Mouse (Mus musculus) frontal cortex, postnatal 14 days (tissue): Measurements from ENCODE around the gene Gcdh.

ENCODE experiments used
- DNase-seq, 2 experiments: peaks; one replicate each; pipeline ENCODE4 v3.0.0; 2022; ENCODE audit warnings: low spot score in 2 of 2

Gene Gcdh

GRCm38 (mm10) chr8:84893709-84894134 lies at the start of gene Gcdh:
Gene Gcdh (minus strand): TSS chr8:84893921.
- DNase-seq: peak; percentile 84 to 90

GRCm38 (mm10) chr8:84937620-84938485 lies 44.1 kb upstream of the Gcdh start:
- DNase-seq: no peak

- DNase-seq: peak in 1 of 2 experiments; percentile 58
Observed at GRCm38 (mm10) chr8:84936962-84937546, 43.3 kb upstream of the Gcdh start, which contains the start of gene Mast1. Gene Mast1 (minus strand): TSS chr8:84937359.

- no peak for DNase-seq
Observed at GRCm38 (mm10) chr8:84936041-84936961, 42.6 kb upstream of the Gcdh start.

GRCm38 (mm10) chr8:84935489-84935888 lies 41.8 kb upstream of the Gcdh start:
- DNase-seq: no peak

- no peak for DNase-seq
Observed at GRCm38 (mm10) chr8:84934860-84935259, 41.1 kb upstream of the Gcdh start.

- no peak for DNase-seq
Observed at GRCm38 (mm10) chr8:84933767-84934559, 40.2 kb upstream of the Gcdh start.

GRCm38 (mm10) chr8:84930582-84930981 lies 36.9 kb upstream of the Gcdh start:
- no peak for DNase-seq

- peak in 1 of 2 experiments; percentile 49 for DNase-seq
Observed at GRCm38 (mm10) chr8:84928456-84929306, 35.0 kb upstream of the Gcdh start.

GRCm38 (mm10) chr8:84927513-84927912 lies 33.8 kb upstream of the Gcdh start:
- no peak for DNase-seq

- no peak for DNase-seq
Observed at GRCm38 (mm10) chr8:84925557-84925956, 31.8 kb upstream of the Gcdh start.

- DNase-seq: no peak
Observed at GRCm38 (mm10) chr8:84921596-84921995, 27.9 kb upstream of the Gcdh start.

GRCm38 (mm10) chr8:84918646-84919045 lies 24.9 kb upstream of the Gcdh start:
- DNase-seq: no peak

- DNase-seq: no peak
Observed at GRCm38 (mm10) chr8:84917781-84918180, 24.1 kb upstream of the Gcdh start.

- DNase-seq: no peak
Observed at GRCm38 (mm10) chr8:84915269-84915668, 21.5 kb upstream of the Gcdh start.

- DNase-seq: no peak
Observed at GRCm38 (mm10) chr8:84913960-84914359, 20.2 kb upstream of the Gcdh start.

GRCm38 (mm10) chr8:84913502-84913900 lies 19.8 kb upstream of the Gcdh start:
- no peak for DNase-seq

GRCm38 (mm10) chr8:84912895-84913501 lies 19.3 kb upstream of the Gcdh start:
- no peak for DNase-seq

GRCm38 (mm10) chr8:84912391-84912790 lies 18.7 kb upstream of the Gcdh start:
- no peak for DNase-seq

GRCm38 (mm10) chr8:84911854-84912253 lies 18.1 kb upstream of the Gcdh start:
- DNase-seq: no peak
